Mouse (Mus musculus): ENCODE measurements around the gene Sstr2.

- no peak for TF ChIP-seq CTCF (IDR thresholded peaks at IDR 0.05; ENCODE audit: control insufficient read depth, insufficient read depth, insufficient read length)
- no peak for TF ChIP-seq MAX (IDR thresholded peaks at IDR 0.05)
- TF ChIP-seq USF1 (IDR thresholded peaks at IDR 0.05; ENCODE audit: low read depth): no peak
- TF ChIP-seq MYOG (IDR thresholded peaks at IDR 0.05; ENCODE audit: control insufficient read depth, extremely low read depth, insufficient read length): no peak
These were observed 32.7 kb upstream of the Sstr2 start for GRCm38 (mm10) chr11:113586423-113586822.

Measured in C2C12 (cell line).